Mouse (Mus musculus): Measurements from ENCODE around the gene Hist1h1c. TPM values are rescaled to one million over a fixed set of nuclear protein-coding genes. Genes with fewer than 3 reads are reported as not detected.
A peak's percentile ranks its signal among the peaks of the same experiment; 100 is the strongest.
"Not testable (repeated sequence)": the region's sequence is repeated elsewhere in the genome, so short reads cannot be mapped to it uniquely, and the experiment has no call there.

Hist1h1c gene
- polyA plus RNA-seq, 1 experiment from 2014 or later: 21.6 TPM

DNA sequence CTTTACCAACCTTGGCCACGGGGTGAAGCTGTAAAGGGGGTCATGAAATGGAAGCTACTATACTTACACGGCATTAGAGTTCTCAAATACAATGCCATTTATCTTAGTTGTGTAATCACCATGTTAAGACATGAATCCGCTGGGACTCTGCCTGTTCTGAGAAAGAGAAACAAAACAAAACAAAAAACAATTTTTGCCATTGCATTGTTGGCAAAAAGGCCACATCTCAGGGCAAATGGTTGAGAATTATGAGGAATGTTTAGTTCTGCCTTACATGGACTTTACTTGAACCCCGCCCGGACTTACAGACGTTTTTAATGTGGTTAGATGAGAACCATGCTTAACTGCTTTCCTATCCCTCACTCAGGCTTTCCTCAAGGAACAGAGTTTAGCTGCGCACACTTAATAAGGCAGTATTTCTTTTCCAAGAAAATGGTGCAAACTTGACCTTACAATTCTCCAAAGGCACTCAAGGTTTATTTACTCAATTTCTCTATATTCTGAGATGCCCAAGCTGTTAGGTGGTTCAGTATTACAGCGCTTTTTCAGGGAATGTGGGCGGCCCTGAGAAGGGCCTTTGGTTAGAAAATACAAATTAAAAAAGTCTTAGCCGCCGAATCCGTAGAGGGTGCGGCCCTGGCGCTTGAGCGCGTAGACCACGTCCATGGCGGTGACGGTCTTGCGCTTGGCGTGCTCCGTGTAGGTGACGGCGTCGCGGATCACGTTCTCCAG, 21.8 kb downstream of the Hist1h1c start:
- ATAC-seq (ENCODE audit: low FRiP score, low TSS enrichment): 0 out of 2 replicates have a peak, but pooled peaks have one; percentile 0

DNA sequence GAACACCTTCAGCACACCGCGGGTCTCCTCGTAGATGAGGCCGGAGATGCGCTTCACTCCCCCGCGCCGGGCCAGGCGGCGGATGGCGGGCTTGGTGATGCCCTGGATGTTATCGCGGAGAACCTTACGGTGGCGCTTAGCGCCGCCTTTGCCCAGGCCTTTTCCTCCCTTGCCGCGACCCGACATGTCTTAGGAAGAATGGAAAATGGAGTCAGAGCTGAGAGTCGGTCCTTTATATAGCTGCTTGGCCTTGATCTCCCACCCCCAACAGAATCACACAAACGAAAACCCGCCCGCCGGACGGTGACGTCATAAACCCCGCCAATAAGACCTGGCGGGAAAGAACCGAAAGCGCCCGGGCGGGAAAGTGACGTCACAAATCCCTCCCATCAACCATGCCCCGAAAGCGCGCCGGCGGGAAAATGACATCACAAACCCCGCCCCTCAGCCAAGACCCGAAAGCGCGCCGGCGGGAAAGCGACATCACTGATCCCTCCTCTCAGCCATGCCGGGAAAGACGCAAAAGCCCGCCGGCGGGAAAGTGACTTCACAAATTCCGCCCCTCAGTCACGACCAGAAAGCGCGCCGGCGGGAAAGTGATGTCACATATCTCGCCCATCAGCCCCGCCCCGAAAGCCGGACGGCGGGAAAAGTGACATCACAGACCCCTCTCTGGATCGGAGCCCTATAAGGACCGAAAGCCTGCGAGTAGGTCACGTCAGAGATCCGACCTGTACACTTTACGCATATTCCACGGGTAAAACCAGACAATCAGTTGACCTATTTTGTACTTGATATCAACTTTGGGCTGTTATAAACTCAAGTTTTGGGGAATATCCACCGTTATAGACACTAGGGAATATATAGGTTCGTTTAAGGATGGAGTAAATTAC, 22.6 kb downstream of the Hist1h1c start, which contains the start of gene Hist1h4a:
Gene Hist1h4a, minus strand, starts transcription at position 259 of the 893 bp plus-strand sequence.
- Histone ChIP-seq H3K4me2 (replicated peaks; ENCODE audit: low read depth, low read length) (peak within 1 kb of the TSS; percentile 55), H3K27me3 (ENCODE audit: control insufficient read depth, insufficient read depth, low read length) (no peaks in the 10 kb centered on the region), H3K4me1 (ENCODE audit: control insufficient read depth, insufficient read depth, low read length) (peaks cover 20% of the 10 kb centered on the region; the same call in 1 of the 2 replicates), H3K9me3 (ENCODE audit: control insufficient read depth, low read length) (no peaks in the 10 kb centered on the region), H3K4me3 (ENCODE audit: low read length) (peak within 1 kb of the TSS; percentile 57), H3K27ac (ENCODE audit: low read depth, low read length) (peak within 1 kb of the TSS; percentile 98), H3K36me3 (ENCODE audit: control insufficient read depth, insufficient read depth, low read length) (no peaks in the 10 kb centered on the region), H3K9ac (ENCODE audit: low read depth, low read length) (peak within 1 kb of the TSS; percentile 77)
- peak; percentile 83 for ATAC-seq (ENCODE audit: low FRiP score, low TSS enrichment)
- WGBS: under 1% methylated on average over 62 of the region's 72 CpGs

More for the DNA sequence above, 21.8 kb downstream of the Hist1h1c start:
- H3K4me2 ChIP-seq (replicated peaks; ENCODE audit: low read depth, low read length): peak overlapping the region; percentile 52
- H3K36me3 ChIP-seq (ENCODE audit: control insufficient read depth, insufficient read depth, low read length): no peaks in the 10 kb centered on the region
- peak overlapping the region; percentile 90 for H3K27ac ChIP-seq (ENCODE audit: low read depth, low read length)
- H3K27me3 ChIP-seq (ENCODE audit: control insufficient read depth, insufficient read depth, low read length): no peaks in the 10 kb centered on the region
- H3K9me3 ChIP-seq (ENCODE audit: control insufficient read depth, low read length): no peaks in the 10 kb centered on the region
- WGBS: 2% methylated on average over 20 of the region's 27 CpGs
- peak overlapping the region; percentile 70 for H3K9ac ChIP-seq (ENCODE audit: low read depth, low read length)
- H3K4me3 ChIP-seq (ENCODE audit: low read length): peak overlapping the region; percentile 38
- peaks cover 20% of the 10 kb centered on the region; the same call in 1 of the 2 replicates for H3K4me1 ChIP-seq (ENCODE audit: control insufficient read depth, insufficient read depth, low read length)

DNA sequence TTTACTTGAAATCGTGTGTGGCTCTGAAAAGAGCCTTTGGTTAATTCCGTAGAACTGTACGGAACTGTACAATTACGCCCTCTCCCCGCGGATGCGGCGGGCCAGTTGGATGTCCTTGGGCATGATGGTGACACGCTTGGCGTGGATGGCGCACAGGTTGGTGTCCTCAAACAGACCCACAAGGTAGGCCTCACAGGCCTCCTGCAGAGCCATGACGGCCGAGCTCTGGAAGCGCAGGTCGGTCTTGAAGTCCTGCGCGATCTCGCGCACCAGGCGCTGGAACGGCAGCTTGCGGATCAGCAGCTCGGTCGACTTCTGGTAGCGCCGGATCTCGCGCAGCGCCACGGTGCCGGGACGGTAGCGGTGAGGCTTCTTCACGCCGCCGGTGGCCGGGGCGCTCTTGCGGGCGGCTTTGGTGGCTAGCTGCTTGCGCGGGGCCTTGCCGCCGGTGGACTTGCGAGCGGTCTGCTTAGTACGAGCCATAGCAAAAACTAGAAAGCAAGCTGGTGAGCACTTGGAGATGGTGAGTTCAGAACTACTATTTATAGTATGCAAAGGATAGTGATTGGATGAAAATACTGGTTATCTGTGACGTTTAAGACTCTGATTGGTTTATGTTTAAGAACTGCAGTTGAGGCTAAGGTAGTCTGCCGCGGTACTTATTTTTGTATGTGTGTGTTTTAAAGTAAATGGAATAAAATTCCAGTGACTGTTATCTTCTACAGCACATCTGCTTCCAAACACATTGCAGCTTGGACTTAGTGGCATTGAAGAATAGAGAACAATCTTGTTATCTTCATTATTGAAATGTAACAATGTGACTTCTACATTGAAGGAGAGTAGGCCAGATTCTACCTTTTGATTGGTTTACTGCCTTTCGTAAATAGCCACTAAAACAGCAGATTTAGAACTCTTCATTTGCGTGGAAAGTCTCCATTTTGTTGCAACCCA, 23.5 kb downstream of the Hist1h1c start, which contains the start of gene Hist1h3a:
Gene Hist1h3a, minus strand, starts transcription at position 516 of the 951 bp plus-strand sequence.
- peak within 1 kb of the TSS; percentile 55 for H3K4me2 ChIP-seq (replicated peaks; ENCODE audit: low read depth, low read length)
- H3K27ac ChIP-seq (ENCODE audit: low read depth, low read length): peak within 1 kb of the TSS; percentile 98
- H3K9ac ChIP-seq (ENCODE audit: low read depth, low read length): peak within 1 kb of the TSS; percentile 81
- not testable (repeated sequence) for H3K9me3 ChIP-seq (ENCODE audit: control insufficient read depth, low read length); H3K27me3 ChIP-seq (ENCODE audit: control insufficient read depth, insufficient read depth, low read length); H3K36me3 ChIP-seq (ENCODE audit: control insufficient read depth, insufficient read depth, low read length)
- peak within 1 kb of the TSS; percentile 57 for H3K4me3 ChIP-seq (ENCODE audit: low read length)
- peaks cover 20% of the 10 kb centered on the region; the same call in 1 of the 2 replicates for H3K4me1 ChIP-seq (ENCODE audit: control insufficient read depth, insufficient read depth, low read length)
- WGBS: under 1% methylated on average over 28 of the region's 52 CpGs
- ATAC-seq (ENCODE audit: low FRiP score, low TSS enrichment): peak; percentile 76

DNA sequence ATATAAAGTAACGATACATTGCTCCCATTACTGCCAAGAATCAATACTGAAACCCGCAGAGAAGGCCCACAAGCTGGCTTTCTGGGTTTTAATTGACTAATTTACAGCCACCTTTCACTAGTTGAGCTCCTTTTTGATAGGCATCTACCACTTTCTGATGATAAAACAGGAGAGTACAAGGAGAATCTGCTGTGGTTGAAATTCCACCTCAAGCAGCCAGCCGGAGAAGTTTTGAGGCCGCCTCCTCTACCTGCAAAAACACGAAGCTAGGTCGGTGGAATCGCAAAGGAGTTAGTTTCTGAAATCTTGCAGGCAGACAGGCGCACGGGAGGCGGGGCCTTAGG, 24.6 kb downstream of the Hist1h1c start:
- Histone ChIP-seq H3K9ac (ENCODE audit: low read depth, low read length) (peak overlapping the region; percentile 81), H3K27me3 (ENCODE audit: control insufficient read depth, insufficient read depth, low read length) (no peaks in the 10 kb centered on the region), H3K27ac (ENCODE audit: low read depth, low read length) (peak overlapping the region; percentile 98), H3K4me1 (ENCODE audit: control insufficient read depth, insufficient read depth, low read length) (peaks cover 18% of the 10 kb centered on the region; the same call in 1 of the 2 replicates), H3K4me3 (ENCODE audit: low read length) (peak overlapping the region; percentile 57), H3K4me2 (replicated peaks; ENCODE audit: low read depth, low read length) (peak overlapping the region; percentile 55), H3K36me3 (ENCODE audit: control insufficient read depth, insufficient read depth, low read length) (no peaks in the 10 kb centered on the region), H3K9me3 (ENCODE audit: control insufficient read depth, low read length) (no peaks in the 10 kb centered on the region)
- no peak for ATAC-seq (ENCODE audit: low FRiP score, low TSS enrichment)
- 2% methylated on average over 10 of the region's 10 CpGs for WGBS

DNA sequence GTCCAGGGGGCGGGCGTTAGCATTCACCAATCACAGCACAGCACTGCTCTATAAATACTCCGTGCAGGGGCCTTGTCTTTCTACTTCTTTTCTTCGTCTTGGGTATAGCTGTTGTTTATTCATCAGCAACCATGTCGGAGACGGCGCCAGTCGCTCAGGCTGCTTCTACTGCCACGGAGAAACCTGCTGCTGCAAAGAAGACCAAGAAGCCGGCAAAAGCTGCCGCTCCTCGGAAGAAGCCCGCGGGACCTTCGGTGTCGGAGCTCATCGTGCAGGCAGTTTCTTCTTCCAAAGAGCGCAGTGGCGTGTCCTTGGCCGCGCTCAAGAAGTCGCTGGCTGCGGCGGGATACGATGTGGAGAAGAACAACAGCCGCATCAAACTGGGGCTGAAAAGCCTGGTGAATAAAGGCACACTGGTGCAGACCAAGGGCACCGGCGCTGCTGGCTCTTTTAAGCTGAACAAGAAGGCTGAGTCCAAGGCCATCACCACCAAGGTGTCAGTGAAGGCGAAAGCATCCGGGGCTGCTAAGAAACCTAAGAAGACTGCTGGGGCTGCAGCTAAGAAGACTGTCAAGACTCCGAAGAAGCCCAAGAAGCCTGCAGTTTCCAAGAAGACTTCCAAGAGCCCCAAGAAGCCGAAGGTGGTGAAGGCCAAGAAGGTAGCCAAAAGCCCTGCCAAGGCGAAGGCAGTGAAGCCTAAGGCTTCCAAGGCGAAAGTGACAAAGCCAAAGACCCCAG, 25.1 kb downstream of the Hist1h1c start, which contains the start of gene Hist1h1a:
Gene Hist1h1a, plus strand, starts transcription at position 81 of the 738 bp plus-strand sequence.
- Histone ChIP-seq H3K4me3 (ENCODE audit: low read length) (peak within 1 kb of the TSS; percentile 57), H3K4me1 (ENCODE audit: control insufficient read depth, insufficient read depth, low read length) (peaks cover 18% of the 10 kb centered on the region; the same call in 1 of the 2 replicates), H3K27me3 (ENCODE audit: control insufficient read depth, insufficient read depth, low read length) (no peaks in the 10 kb centered on the region), H3K4me2 (replicated peaks; ENCODE audit: low read depth, low read length) (peak within 1 kb of the TSS; percentile 55), H3K36me3 (ENCODE audit: control insufficient read depth, insufficient read depth, low read length) (no peaks in the 10 kb centered on the region), H3K9ac (ENCODE audit: low read depth, low read length) (peak within 1 kb of the TSS; percentile 81), H3K9me3 (ENCODE audit: control insufficient read depth, low read length) (no peaks in the 10 kb centered on the region), H3K27ac (ENCODE audit: low read depth, low read length) (peak within 1 kb of the TSS; percentile 98)
- 3% methylated on average over 34 of the region's 34 CpGs for WGBS
- ATAC-seq (ENCODE audit: low FRiP score, low TSS enrichment): peak; percentile 72

DNA sequence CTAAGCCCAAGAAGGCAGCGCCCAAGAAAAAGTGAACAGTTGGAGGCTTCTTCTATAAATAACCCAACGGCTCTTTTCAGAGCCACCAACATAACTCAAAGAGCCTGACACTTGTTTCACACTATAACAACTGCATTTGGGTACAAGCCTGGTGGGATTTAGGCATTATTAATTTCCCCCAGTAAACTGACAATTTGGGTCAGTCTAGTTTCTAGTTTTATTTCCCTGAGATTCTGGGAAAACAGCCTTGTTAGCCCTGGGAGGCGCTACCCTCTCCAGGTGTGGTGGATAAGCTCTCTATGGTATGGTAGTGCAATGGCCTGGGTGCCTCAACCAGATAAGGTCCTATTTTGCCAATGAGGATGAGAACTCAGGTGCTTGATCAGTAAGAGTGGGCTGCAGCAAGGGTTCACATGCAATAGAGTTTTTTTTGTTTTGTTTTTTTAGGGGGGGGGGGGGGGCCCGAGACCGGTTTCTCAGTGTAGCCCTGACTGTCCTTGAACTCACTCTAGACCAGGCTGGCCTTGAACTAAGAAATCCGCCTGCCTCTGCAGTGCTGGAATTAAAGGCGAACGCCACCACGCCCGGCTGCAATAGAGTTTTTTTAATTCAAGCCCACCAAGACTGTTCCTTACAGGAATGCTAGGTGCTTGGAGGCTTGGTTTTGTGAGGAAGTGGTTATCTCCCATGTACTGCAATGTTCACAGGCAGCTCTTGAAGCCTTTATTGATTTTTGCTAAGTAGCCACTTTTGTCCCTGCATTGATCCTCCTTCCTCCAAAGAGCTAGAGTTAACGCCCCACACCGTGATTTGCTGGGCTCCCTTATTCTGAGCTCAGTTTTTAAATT, 25.9 kb downstream of the Hist1h1c start:
- peak overlapping the region; percentile 81 for H3K9ac ChIP-seq (ENCODE audit: low read depth, low read length)
- H3K4me3 ChIP-seq (ENCODE audit: low read length): peak overlapping the region; percentile 57
- no peak for ATAC-seq (ENCODE audit: low FRiP score, low TSS enrichment)
- 39% methylated on average over 12 of the region's 12 CpGs for WGBS
- peaks cover 18% of the 10 kb centered on the region; the same call in 1 of the 2 replicates for H3K4me1 ChIP-seq (ENCODE audit: control insufficient read depth, insufficient read depth, low read length)
- H3K9me3 ChIP-seq (ENCODE audit: control insufficient read depth, low read length): no peaks in the 10 kb centered on the region
- H3K27me3 ChIP-seq (ENCODE audit: control insufficient read depth, insufficient read depth, low read length): no peaks in the 10 kb centered on the region
- H3K27ac ChIP-seq (ENCODE audit: low read depth, low read length): peak overlapping the region; percentile 98
- no peaks in the 10 kb centered on the region for H3K36me3 ChIP-seq (ENCODE audit: control insufficient read depth, insufficient read depth, low read length)
- peak overlapping the region; percentile 55 for H3K4me2 ChIP-seq (replicated peaks; ENCODE audit: low read depth, low read length)

DNA sequence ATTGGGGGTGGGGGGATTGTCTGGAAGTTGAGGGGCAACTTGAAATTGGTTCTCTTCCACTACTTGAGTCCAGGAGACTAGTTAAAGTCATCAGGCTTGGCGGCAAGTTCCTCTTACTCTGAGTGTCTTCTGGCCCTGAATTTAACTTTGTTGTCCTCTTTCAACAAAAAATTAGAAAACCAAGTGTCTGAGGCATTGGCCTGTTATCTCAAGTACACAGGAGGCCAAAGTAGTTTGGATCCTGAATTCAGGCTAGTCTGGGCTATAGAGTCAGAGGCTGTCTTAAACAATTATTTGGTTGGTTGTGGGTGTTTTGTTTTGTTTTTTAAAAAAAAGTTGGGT, 26.5 kb downstream of the Hist1h1c start:
- H3K9me3 ChIP-seq (ENCODE audit: control insufficient read depth, low read length): no peaks in the 10 kb centered on the region
- no peak for ATAC-seq (ENCODE audit: low FRiP score, low TSS enrichment)
- H3K36me3 ChIP-seq (ENCODE audit: control insufficient read depth, insufficient read depth, low read length): no peaks in the 10 kb centered on the region
- no peaks in the 10 kb centered on the region for H3K27me3 ChIP-seq (ENCODE audit: control insufficient read depth, insufficient read depth, low read length)
- H3K27ac ChIP-seq (ENCODE audit: low read depth, low read length): no peak overlapping the region
- H3K4me2 ChIP-seq (replicated peaks; ENCODE audit: low read depth, low read length): no peak overlapping the region
- no peak overlapping the region for H3K4me3 ChIP-seq (ENCODE audit: low read length)
- peaks cover 13% of the 10 kb centered on the region; the same call in 1 of the 2 replicates for H3K4me1 ChIP-seq (ENCODE audit: control insufficient read depth, insufficient read depth, low read length)
- 57% methylated on average over 1 of the region's 1 CpGs for WGBS
- no peak overlapping the region for H3K9ac ChIP-seq (ENCODE audit: low read depth, low read length)
